Mouse (Mus musculus) forebrain, embryonic 14.5 days (tissue): Measurements from ENCODE around the gene B3gnt7. TPM values are rescaled to one million over a fixed set of nuclear protein-coding genes. Genes with fewer than 3 reads are reported as not detected.

Experiments
- microRNA-seq: library from miRNA; unstranded; fragments of <30 nt; microRNA quantifications from one replicate; pipeline ENCODE4, GENCODE M21; 2016
- polyA plus RNA-seq: library from polyadenylated mRNA; unstranded; fragments of >200 nt; fragmentation: Nextera tagmentation; extraction: Ambion mirVana; gene quantifications from 2 replicates; pipeline ENCODE4 v1.2.1, GENCODE M21; 2014

B3gnt7 gene
- polyA plus RNA-seq, 1 experiment from 2014 or later: 3.9 TPM

Small RNA genes lying within 50 kb of the gene (microRNA-seq; reads per million reads assigned to microRNA genes)
- gene mmu-mir-3535: 103 reads per million, percentile 57 among the genes with 10 or more reads in this experiment

Other genes with a start within 250 kb of the B3gnt7 start
- gene Psmd1, start 238.4 kb upstream of the B3gnt7 start, polyA plus RNA-seq: 186 and 198 TPM in 2 replicates
- 0.20 and 0.41 TPM in 2 replicates for gene Htr2b, start 190.9 kb upstream of the B3gnt7 start, polyA plus RNA-seq
- gene Gm21972, start 169.2 kb upstream of the B3gnt7 start, polyA plus RNA-seq: 1.1 TPM in 1 of 2 replicates, not detected in the other
- gene Armc9, start 148.1 kb upstream of the B3gnt7 start, polyA plus RNA-seq: 22.1 and 28.1 TPM in 2 replicates
- 122 and 124 TPM in 2 replicates for gene Ncl, start 56.6 kb downstream of the B3gnt7 start, polyA plus RNA-seq
- gene Nmur1, start 123.4 kb downstream of the B3gnt7 start, polyA plus RNA-seq: not detected in 2 replicates
- not detected in 2 replicates for gene Tex44, start 123.5 kb downstream of the B3gnt7 start, polyA plus RNA-seq
- 2,309 and 2,480 TPM in 2 replicates for gene Ptma, start 223.9 kb downstream of the B3gnt7 start, polyA plus RNA-seq